Mouse (Mus musculus): ENCODE results near the gene Ascl1. TPM values are rescaled to one million over a fixed set of nuclear protein-coding genes. Genes with fewer than 3 reads are reported as not detected.

The Ascl1 gene
- polyA plus RNA-seq, 1 experiment from 2014 or later = not detected

DNA sequence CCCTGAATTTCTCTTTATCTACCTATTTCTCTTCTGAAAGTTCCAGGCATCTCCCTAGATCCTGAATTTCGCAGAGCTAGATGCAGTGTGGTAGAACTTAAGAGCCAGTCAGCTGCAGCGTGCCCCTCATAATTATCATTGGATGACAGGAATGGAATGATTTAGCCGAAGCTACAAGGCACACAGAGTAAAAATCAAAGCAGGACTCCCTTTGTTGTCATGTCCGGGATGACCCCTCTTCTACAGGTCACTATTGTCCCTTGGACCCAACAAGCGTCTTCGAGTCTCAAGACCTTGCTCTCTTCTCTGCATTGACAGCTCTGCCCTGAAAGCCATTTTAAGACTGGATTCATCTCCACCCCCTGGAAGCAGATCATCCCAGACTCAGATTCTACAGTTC is 44.1 kb downstream of the Ascl1 start:
- Histone ChIP-seq H3K9me3 (replicated peaks; ENCODE audit: control insufficient read depth, low read length) (no peaks in the 10 kb centered on the region), H3K27me3 (ENCODE audit: control insufficient read depth, insufficient read depth, low read depth, low read length) (no peaks in the 10 kb centered on the region), H3K36me3 (ENCODE audit: control insufficient read depth, insufficient read depth) (no peaks in the 10 kb centered on the region), H3K4me2 (ENCODE audit: low read depth, low read length) (no peak overlapping the region), H3K27ac (ENCODE audit: low read length) (no peak overlapping the region), H3K9ac (ENCODE audit: low read depth, low read length) (no peak overlapping the region), H3K4me1 (ENCODE audit: control insufficient read depth, low read depth, low read length) (no peaks in the 10 kb centered on the region), H3K4me3 (ENCODE audit: low read depth, low read length) (no peak overlapping the region)
- WGBS (ENCODE audit: insufficient replicate concordance) = 61% methylated on average over 6 of the region's 6 CpGs
- ATAC-seq (ENCODE audit: low read depth) = no peak

DNA sequence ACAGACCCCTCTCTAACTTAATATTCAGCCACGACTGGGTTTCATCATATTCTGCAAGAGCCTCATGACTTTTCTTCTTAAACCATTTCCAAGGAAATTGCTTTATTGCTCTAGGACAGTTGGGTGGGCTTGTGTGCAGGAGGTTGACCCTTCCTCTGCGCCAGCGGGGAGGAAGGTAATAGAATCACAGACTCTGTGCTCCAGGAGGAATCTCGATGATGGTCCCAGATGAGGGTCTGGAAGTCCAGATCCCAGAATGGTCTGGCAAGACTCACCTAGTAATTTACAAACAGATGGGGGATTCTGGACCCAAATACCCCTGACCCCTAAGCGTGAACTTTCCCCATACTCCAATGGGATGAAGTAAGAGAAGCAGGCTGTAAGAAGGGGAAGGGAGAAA is 45.2 kb downstream of the Ascl1 start:
- WGBS (ENCODE audit: insufficient replicate concordance) = 51% methylated on average over 5 of the region's 5 CpGs

DNA sequence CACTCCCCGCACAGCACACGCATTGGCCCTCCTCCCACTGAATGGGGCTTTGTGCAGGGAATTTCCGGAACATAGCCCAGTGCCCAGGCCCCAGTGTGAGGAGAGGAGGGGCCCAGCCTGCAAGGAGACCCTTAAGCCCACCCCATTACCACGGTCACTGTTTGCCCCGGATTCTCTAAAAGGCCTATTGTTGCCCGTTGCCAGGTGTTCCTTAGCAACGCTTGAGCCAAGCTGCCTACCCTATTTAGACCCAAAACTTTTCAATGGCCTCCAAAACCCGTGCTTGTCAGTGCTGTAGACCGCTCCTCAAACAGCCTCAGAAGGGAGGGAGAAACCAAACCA is 45.7 kb downstream of the Ascl1 start:
- no peak overlapping the region for H3K9ac ChIP-seq (ENCODE audit: low read depth, low read length)
- H3K4me3 ChIP-seq (ENCODE audit: low read depth, low read length) = no peak overlapping the region
- no peaks in the 10 kb centered on the region for H3K4me1 ChIP-seq (ENCODE audit: control insufficient read depth, low read depth, low read length)
- no peak overlapping the region for H3K27ac ChIP-seq (ENCODE audit: low read length)
- H3K9me3 ChIP-seq (replicated peaks; ENCODE audit: control insufficient read depth, low read length) = no peaks in the 10 kb centered on the region
- no peaks in the 10 kb centered on the region for H3K27me3 ChIP-seq (ENCODE audit: control insufficient read depth, insufficient read depth, low read depth, low read length)
- H3K4me2 ChIP-seq (ENCODE audit: low read depth, low read length) = no peak overlapping the region
- ATAC-seq (ENCODE audit: low read depth) = no peak
- H3K36me3 ChIP-seq (ENCODE audit: control insufficient read depth, insufficient read depth) = no peaks in the 10 kb centered on the region
- WGBS (ENCODE audit: insufficient replicate concordance) = 6% methylated on average over 9 of the region's 9 CpGs

More for the DNA sequence above, 45.2 kb downstream of the Ascl1 start:
- Histone ChIP-seq H3K9ac (ENCODE audit: low read depth, low read length) (no peak overlapping the region), H3K9me3 (replicated peaks; ENCODE audit: control insufficient read depth, low read length) (no peaks in the 10 kb centered on the region), H3K4me2 (ENCODE audit: low read depth, low read length) (no peak overlapping the region), H3K27me3 (ENCODE audit: control insufficient read depth, insufficient read depth, low read depth, low read length) (no peaks in the 10 kb centered on the region), H3K4me3 (ENCODE audit: low read depth, low read length) (no peak overlapping the region), H3K27ac (ENCODE audit: low read length) (no peak overlapping the region), H3K4me1 (ENCODE audit: control insufficient read depth, low read depth, low read length) (no peaks in the 10 kb centered on the region), H3K36me3 (ENCODE audit: control insufficient read depth, insufficient read depth) (no peaks in the 10 kb centered on the region)
- no peak for ATAC-seq (ENCODE audit: low read depth)

DNA sequence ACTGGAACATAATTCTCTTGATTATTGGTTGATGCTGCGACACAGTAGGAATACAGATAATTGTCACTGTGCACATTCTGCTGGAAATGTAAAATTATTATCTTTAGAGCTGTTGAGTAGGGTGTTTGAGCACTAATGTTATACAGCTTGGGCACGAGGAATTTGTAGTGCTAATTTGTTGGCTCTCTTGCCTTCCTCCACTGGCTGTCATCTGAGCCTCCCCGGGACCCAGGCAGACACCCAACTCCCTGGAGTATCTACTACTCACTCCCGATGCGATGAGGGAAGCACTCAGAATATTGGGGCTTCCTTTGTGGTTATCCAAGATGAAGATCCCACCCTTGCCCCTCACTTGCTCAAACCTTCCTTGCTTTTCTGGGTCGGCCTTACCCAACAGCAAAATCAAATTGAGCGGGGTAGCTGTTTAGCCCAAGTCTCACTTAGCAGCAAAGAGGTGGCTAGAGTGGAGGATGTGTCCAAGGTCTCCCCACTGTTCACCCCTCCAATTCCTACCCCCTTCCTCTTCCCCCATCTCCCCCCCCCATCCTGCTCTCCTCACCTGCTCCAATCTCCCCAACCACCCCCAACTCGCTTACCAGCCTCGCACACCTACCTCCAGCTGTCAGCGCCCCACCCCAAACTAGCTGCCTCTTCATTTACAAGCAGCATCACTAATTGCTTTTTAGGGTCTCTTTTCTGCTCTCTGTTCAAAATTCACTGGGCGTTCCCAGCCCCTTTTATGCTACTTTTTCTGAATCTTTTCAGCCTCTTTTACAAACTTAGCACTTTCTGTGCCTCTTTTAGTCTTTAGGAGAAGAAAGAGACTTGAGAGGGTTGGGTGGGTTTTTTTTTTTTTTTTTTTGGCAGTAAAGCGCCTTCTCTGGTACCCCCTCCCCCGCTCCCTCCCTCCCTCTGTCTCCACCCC is 46.4 kb downstream of the Ascl1 start:
- Histone ChIP-seq H3K9me3 (replicated peaks; ENCODE audit: control insufficient read depth, low read length) (no peaks in the 10 kb centered on the region), H3K9ac (ENCODE audit: low read depth, low read length) (no peak overlapping the region), H3K27ac (ENCODE audit: low read length) (no peak overlapping the region), H3K36me3 (ENCODE audit: control insufficient read depth, insufficient read depth) (no peaks in the 10 kb centered on the region), H3K27me3 (ENCODE audit: control insufficient read depth, insufficient read depth, low read depth, low read length) (no peaks in the 10 kb centered on the region), H3K4me1 (ENCODE audit: control insufficient read depth, low read depth, low read length) (no peaks in the 10 kb centered on the region), H3K4me3 (ENCODE audit: low read depth, low read length) (no peak overlapping the region), H3K4me2 (ENCODE audit: low read depth, low read length) (no peak overlapping the region)
- no peak for ATAC-seq (ENCODE audit: low read depth)
- 36% methylated on average over 13 of the region's 13 CpGs for WGBS (ENCODE audit: insufficient replicate concordance)

DNA sequence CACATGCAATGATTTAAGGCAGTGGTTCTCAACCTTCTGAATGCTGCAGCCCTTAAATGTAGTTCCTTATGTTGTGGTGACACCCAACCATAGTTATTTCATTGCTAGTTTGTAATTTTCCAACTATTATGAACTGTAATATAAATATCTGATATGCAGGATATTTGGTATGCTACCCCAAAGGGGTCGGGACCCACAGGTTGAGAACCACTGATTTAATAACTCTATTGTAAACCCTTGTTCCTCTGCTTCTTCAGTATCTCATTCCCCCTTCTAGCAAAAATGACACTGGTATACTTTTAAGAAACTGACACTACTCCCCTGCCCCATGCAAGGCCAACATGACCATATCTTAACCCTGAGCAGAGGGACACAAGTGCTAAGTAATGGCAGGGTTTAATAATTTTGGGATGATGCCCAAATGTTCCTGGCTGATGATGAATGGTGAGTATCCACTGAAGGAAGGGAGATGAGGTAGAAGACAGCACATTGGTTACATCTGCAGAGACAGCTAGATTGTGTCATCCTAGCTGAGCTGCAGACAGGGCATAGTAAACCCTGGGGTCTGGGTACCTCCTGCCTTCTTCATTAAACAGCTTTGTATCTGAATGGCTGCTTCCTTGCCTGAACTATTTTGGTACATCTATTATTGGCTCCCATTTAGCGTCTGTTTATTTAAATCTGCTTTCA is 47.2 kb downstream of the Ascl1 start:
- Histone ChIP-seq H3K4me1 (ENCODE audit: control insufficient read depth, low read depth, low read length) (no peaks in the 10 kb centered on the region), H3K27ac (ENCODE audit: low read length) (no peak overlapping the region), H3K27me3 (ENCODE audit: control insufficient read depth, insufficient read depth, low read depth, low read length) (no peaks in the 10 kb centered on the region), H3K9me3 (replicated peaks; ENCODE audit: control insufficient read depth, low read length) (no peaks in the 10 kb centered on the region), H3K9ac (ENCODE audit: low read depth, low read length) (no peak overlapping the region), H3K4me2 (ENCODE audit: low read depth, low read length) (no peak overlapping the region), H3K36me3 (ENCODE audit: control insufficient read depth, insufficient read depth) (no peaks in the 10 kb centered on the region), H3K4me3 (ENCODE audit: low read depth, low read length) (no peak overlapping the region)
- ATAC-seq (ENCODE audit: low read depth) = no peak
- 58% methylated on average over 2 of the region's 2 CpGs for WGBS (ENCODE audit: insufficient replicate concordance)

Other genes with a start within 250 kb of the Ascl1 start
- gene Pah, start 28.1 kb upstream of the Ascl1 start, polyA plus RNA-seq (2015; fragmentation: Nextera tagmentation; extraction: Ambion mirVana) = 48.3 and 48.7 TPM in 2 replicates

All from liver, embryonic 16.5 days (tissue).